Mouse (Mus musculus) adrenal gland, postnatal 10 days (tissue): ENCODE data around the gene Gtf3c6. TPM values are rescaled to one million over a fixed set of nuclear protein-coding genes. Genes with fewer than 3 reads are reported as not detected.

Source experiments
- DNase-seq: peaks from one replicate; pipeline ENCODE4 v3.0.0; 2021; ENCODE audit warnings: mixed read lengths
- long read RNA-seq, 2 experiments: library from polyadenylated mRNA; stranded (forward); transcript quantifications; one replicate each; pipeline ENCODE4 v2.0.0; 2021
- total RNA-seq, 2 experiments: library from RNA; stranded (reverse); gene quantifications; 2 replicates each; pipeline ENCODE4 v1.2.3; 2021

The Gtf3c6 gene
- 10 to 100 TPM; 29.6 to 30.7 TPM for total RNA-seq
- long read RNA-seq, experiment 1, transcript Gtf3c6-206 (6 exons, 2,526 nt): major isoform, 22 of 37 reads
- long read RNA-seq, experiment 1, partial matches to known transcripts: 11 of 37 reads
- long read RNA-seq, experiment 1, other reads (novel, unspliced or antisense): 1 of 37 reads
- long read RNA-seq, experiment 2, transcript Gtf3c6-206 (6 exons, 2,526 nt): major isoform, 19 of 24 reads
- long read RNA-seq, experiment 2, transcript Gtf3c6-201 (6 exons, 887 nt): minor isoform, 5 of 24 reads
- long read RNA-seq, experiment 2, partial matches to known transcripts: 0 of 24 reads
- long read RNA-seq, experiment 2, other reads (novel, unspliced or antisense): 0 of 24 reads

GRCm38 (mm10) chr10:40257414-40258255 lies at the start of gene Gtf3c6:
Gene Gtf3c6 (minus strand): TSS chr10:40258108.
- DNase-seq: peak; percentile 96

GRCm38 (mm10) chr10:40305989-40306388 lies 48.1 kb upstream of the Gtf3c6 start:
- no peak for DNase-seq

GRCm38 (mm10) chr10:40302140-40302985 lies 44.5 kb upstream of the Gtf3c6 start, which contains the start of gene Amd1:
Gene Amd1 (minus strand): TSS chr10:40302186.
- DNase-seq: peak; percentile 100

- peak; percentile 55 for DNase-seq
Measured at GRCm38 (mm10) chr10:40301181-40302075, 43.5 kb upstream of the Gtf3c6 start.

GRCm38 (mm10) chr10:40300648-40301171 lies 42.8 kb upstream of the Gtf3c6 start:
- DNase-seq: peak; percentile 89

GRCm38 (mm10) chr10:40292640-40293039 lies 34.7 kb upstream of the Gtf3c6 start:
- no peak for DNase-seq

GRCm38 (mm10) chr10:40286767-40287166 lies 28.9 kb upstream of the Gtf3c6 start:
- DNase-seq: no peak

GRCm38 (mm10) chr10:40285571-40285970 lies 27.7 kb upstream of the Gtf3c6 start:
- no peak for DNase-seq

- DNase-seq: no peak
Measured at GRCm38 (mm10) chr10:40284997-40285396, 27.1 kb upstream of the Gtf3c6 start.

- DNase-seq: no peak
Measured at GRCm38 (mm10) chr10:40284179-40284831, 26.4 kb upstream of the Gtf3c6 start.

- no peak for DNase-seq
Measured at GRCm38 (mm10) chr10:40283636-40284035, 25.7 kb upstream of the Gtf3c6 start.

- no peak for DNase-seq
Measured at GRCm38 (mm10) chr10:40281565-40281964, 23.7 kb upstream of the Gtf3c6 start.

GRCm38 (mm10) chr10:40278317-40278716 lies 20.4 kb upstream of the Gtf3c6 start:
- no peak for DNase-seq

- DNase-seq: no peak
Measured at GRCm38 (mm10) chr10:40275991-40276390, 18.1 kb upstream of the Gtf3c6 start.

- no peak for DNase-seq
Measured at GRCm38 (mm10) chr10:40273938-40274337, 16.0 kb upstream of the Gtf3c6 start.

- no peak for DNase-seq
Measured at GRCm38 (mm10) chr10:40271216-40271615, 13.3 kb upstream of the Gtf3c6 start.

GRCm38 (mm10) chr10:40264920-40265319 lies 7.0 kb upstream of the Gtf3c6 start:
- DNase-seq: no peak

GRCm38 (mm10) chr10:40263691-40264090 lies 5.8 kb upstream of the Gtf3c6 start:
- peak; percentile 63 for DNase-seq

- DNase-seq: no peak
Measured at GRCm38 (mm10) chr10:40262200-40262599, 4.3 kb upstream of the Gtf3c6 start.

- no peak for DNase-seq
Measured at GRCm38 (mm10) chr10:40260305-40260704, 2.4 kb upstream of the Gtf3c6 start.
